Mouse (Mus musculus): ENCODE measurements around the gene Olfr1062. TPM values are rescaled to one million over a fixed set of nuclear protein-coding genes. Genes with fewer than 3 reads are reported as not detected.
A peak's percentile ranks its signal among the peaks of the same experiment; 100 is the strongest.
"Not testable (repeated sequence)": the region's sequence is repeated elsewhere in the genome, so short reads cannot be mapped to it uniquely, and the experiment has no call there.

The Olfr1062 gene
- total and polyA plus RNA-seq, 3 experiments: not detected

DNA sequence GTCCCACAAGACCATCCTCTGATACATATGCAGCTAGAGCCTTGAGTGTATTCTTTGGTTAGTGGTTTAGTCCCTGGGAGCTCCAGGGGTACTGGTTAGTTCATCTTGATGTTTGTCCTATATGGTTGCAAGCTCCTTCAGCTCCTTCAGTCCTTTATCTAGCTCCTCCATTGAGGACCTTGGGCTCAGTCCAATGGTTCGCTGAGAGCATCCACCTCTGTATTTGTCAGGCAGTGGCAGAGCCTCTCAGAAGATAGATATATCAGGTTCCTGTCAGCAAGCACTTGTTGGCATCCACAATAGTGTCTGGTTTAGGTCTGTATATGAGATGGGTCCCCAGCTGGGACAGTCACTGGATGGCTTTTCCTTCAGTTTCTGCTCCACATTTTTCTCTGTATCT lies 33.9 kb upstream of the Olfr1062 start:
- DNase-seq (ENCODE audit: low read depth, low spot score): peak; percentile 68
- Histone ChIP-seq H3K79me2 (ENCODE audit: control insufficient read depth, insufficient read depth, low read length, poor library complexity) (no peaks in the 10 kb centered on the region), H3K4me1 (ENCODE audit: control insufficient read depth in 1 of 2, insufficient read depth in 2 of 2, low read length in 2 of 2) (no peaks in the 10 kb centered on the region), H3K27me3 (ENCODE audit: control insufficient read depth in 1 of 2, insufficient read depth in 2 of 2, low read length in 2 of 2) (no peaks in the 10 kb centered on the region), H3K4me3 (ENCODE audit: control insufficient read depth in 1 of 2, insufficient read depth in 1 of 2, low read depth in 2 of 2, low read length in 2 of 2) (no peak overlapping the region), H3K36me3 (ENCODE audit: control insufficient read depth in 1 of 2, insufficient read depth in 2 of 2, low read length in 2 of 2) (no peaks in the 10 kb centered on the region), H3K27ac (ENCODE audit: control insufficient read depth, low read depth, low read length) (no peak overlapping the region), H3K9me3 (replicated peaks; ENCODE audit: insufficient read depth, low read length) (no peaks in the 10 kb centered on the region), H3K9ac (ENCODE audit: control insufficient read depth, low read depth, low read length, poor library complexity, severe bottlenecking) (no peak overlapping the region)
- TF ChIP-seq EP300 (IDR thresholded peaks at IDR 0.05; ENCODE audit: low read depth in 1 of 2, low read length in 2 of 2) (peak; percentile 57 to 58), POLR2AphosphoS2 (IDR thresholded peaks at IDR 0.05; ENCODE audit: low read length) (no peak), HCFC1 (IDR thresholded peaks at IDR 0.05; ENCODE audit: low read depth, low read length) (no peak), SMC3 (IDR thresholded peaks at IDR 0.05; ENCODE audit: low read depth, low read length) (no peak), ZKSCAN1 (IDR thresholded peaks at IDR 0.05; ENCODE audit: low read depth, low read length) (no peak), GATA1 (IDR thresholded peaks at IDR 0.05; ENCODE audit: low read depth, low read length) (no peak), ZC3H11A (IDR thresholded peaks at IDR 0.05; ENCODE audit: low read depth, low read length) (no peak), NRF1 (IDR thresholded peaks at IDR 0.05; ENCODE audit: insufficient read depth, low read depth, low read length, poor library complexity, severe bottlenecking) (no peak), ZNF384 (IDR thresholded peaks at IDR 0.05; ENCODE audit: low read depth, low read length) (no peak), BHLHE40 (IDR thresholded peaks at IDR 0.05; ENCODE audit: borderline replicate concordance, low read depth, low read length) (no peak), TCF12 (IDR thresholded peaks at IDR 0.05; ENCODE audit: low read depth, low read length) (peak; percentile 44; the same call in 1 of the 2 replicates)

DNA sequence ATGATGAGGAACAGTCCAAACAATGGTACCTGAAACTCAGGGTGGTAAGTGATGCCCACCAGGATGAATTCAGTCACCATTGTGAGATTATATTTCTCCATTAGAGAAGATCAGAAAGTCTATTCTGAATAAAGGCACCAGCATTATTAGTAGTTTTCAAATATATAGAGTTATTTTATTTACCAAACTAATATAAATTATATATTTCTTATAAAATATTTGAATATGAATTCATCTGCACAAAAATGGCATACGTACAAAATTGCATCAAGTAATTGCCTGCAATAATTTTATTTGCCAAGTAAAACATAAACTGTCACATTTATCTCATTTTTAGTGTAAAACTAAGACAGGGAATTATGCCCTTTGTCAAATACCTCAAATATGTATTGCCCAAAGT lies 29.6 kb upstream of the Olfr1062 start, which contains the start of gene Olfr1066:
Gene Olfr1066 (minus strand): TSS at position 101 of the 400 bp plus-strand sequence.
- no peak for DNase-seq (ENCODE audit: low read depth, low spot score)
- no peaks in the 10 kb centered on the region for H3K27me3 ChIP-seq (ENCODE audit: control insufficient read depth in 1 of 2, insufficient read depth in 2 of 2, low read length in 2 of 2)
- TF ChIP-seq RCOR1 (IDR thresholded peaks at IDR 0.05; ENCODE audit: low read depth, low read length) (no peak), MAX (IDR thresholded peaks at IDR 0.05; ENCODE audit: low read length) (no peak), E2F4 (IDR thresholded peaks at IDR 0.05; ENCODE audit: borderline replicate concordance, low read depth, low read length) (no peak), ETS1 (IDR thresholded peaks at IDR 0.05; ENCODE audit: low read depth, low read length) (no peak), TCF12 (IDR thresholded peaks at IDR 0.05; ENCODE audit: low read depth, low read length) (no peak), SMC3 (IDR thresholded peaks at IDR 0.05; ENCODE audit: low read depth, low read length) (no peak), USF1 (IDR thresholded peaks at IDR 0.05; ENCODE audit: low read depth, low read length) (no peak), UBTF (IDR thresholded peaks at IDR 0.05; ENCODE audit: borderline replicate concordance, insufficient read depth, low read depth, low read length) (no peak), GATA1 (IDR thresholded peaks at IDR 0.05; ENCODE audit: low read depth, low read length) (no peak)
- H3K4me1 ChIP-seq (ENCODE audit: control insufficient read depth in 1 of 2, insufficient read depth in 2 of 2, low read length in 2 of 2): no peaks in the 10 kb centered on the region
- H3K79me2 ChIP-seq (ENCODE audit: control insufficient read depth, insufficient read depth, low read length, poor library complexity): no peaks in the 10 kb centered on the region
- H3K9ac ChIP-seq (ENCODE audit: control insufficient read depth, low read depth, low read length, poor library complexity, severe bottlenecking): no peak within 1 kb of the TSS
- H3K9me3 ChIP-seq (replicated peaks; ENCODE audit: insufficient read depth, low read length): no peaks in the 10 kb centered on the region
- H3K4me3 ChIP-seq (ENCODE audit: control insufficient read depth in 1 of 2, insufficient read depth in 1 of 2, low read depth in 2 of 2, low read length in 2 of 2): no peak within 1 kb of the TSS
- no peaks in the 10 kb centered on the region for H3K36me3 ChIP-seq (ENCODE audit: control insufficient read depth in 1 of 2, insufficient read depth in 2 of 2, low read length in 2 of 2)
- no peak within 1 kb of the TSS for H3K27ac ChIP-seq (ENCODE audit: control insufficient read depth, low read depth, low read length)

DNA sequence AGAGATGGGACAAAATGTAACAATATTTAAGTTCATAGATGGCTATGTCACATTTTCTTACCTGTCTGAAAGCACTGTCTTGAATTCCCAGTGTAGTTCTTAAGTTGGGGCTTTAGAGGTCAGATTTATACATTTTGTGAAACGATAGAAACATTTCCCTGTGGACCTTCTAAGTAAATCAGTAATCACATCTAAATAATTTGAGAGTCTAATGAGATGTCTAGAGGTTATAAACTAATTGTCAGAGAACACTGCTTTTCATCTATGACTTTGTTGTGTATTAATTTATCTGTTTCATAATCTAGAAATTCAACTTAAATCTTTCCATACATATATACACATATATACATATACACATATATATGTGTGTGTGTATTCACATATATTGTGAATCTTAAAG lies 23.9 kb upstream of the Olfr1062 start, which contains the start of gene Olfr1065:
Gene Olfr1065 (minus strand): TSS at position 101 of the 400 bp plus-strand sequence.
- H3K27ac ChIP-seq (ENCODE audit: control insufficient read depth, low read depth, low read length); H3K36me3 ChIP-seq (ENCODE audit: control insufficient read depth in 1 of 2, insufficient read depth in 2 of 2, low read length in 2 of 2); H3K27me3 ChIP-seq (ENCODE audit: control insufficient read depth in 1 of 2, insufficient read depth in 2 of 2, low read length in 2 of 2); H3K9ac ChIP-seq (ENCODE audit: control insufficient read depth, low read depth, low read length, poor library complexity, severe bottlenecking); DNase-seq (ENCODE audit: low read depth, low spot score); H3K4me3 ChIP-seq (ENCODE audit: control insufficient read depth in 1 of 2, insufficient read depth in 1 of 2, low read depth in 2 of 2, low read length in 2 of 2); H3K79me2 ChIP-seq (ENCODE audit: control insufficient read depth, insufficient read depth, low read length, poor library complexity); H3K9me3 ChIP-seq (replicated peaks; ENCODE audit: insufficient read depth, low read length); H3K4me1 ChIP-seq (ENCODE audit: control insufficient read depth in 1 of 2, insufficient read depth in 2 of 2, low read length in 2 of 2): not testable (repeated sequence)

DNA sequence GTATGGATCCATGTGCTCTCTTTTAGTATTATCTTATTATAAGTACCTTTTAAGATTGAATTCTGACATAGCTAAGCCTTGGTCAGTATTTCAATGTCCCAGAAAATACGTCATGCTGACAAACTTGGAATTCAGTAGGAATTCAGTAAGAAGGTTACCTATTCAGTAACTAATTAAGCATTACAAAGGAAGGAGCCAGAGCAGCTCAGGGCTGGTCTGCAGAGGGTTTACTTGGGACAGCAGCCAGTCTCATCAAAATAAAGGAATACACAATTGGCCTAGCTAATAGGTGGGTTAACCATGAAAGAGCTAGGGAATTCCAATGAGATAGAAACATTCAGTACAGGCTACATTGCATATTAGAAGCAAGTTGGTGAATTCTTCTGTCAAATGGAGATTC lies 15.6 kb upstream of the Olfr1062 start:
- H3K27ac ChIP-seq (ENCODE audit: control insufficient read depth, low read depth, low read length); H3K9ac ChIP-seq (ENCODE audit: control insufficient read depth, low read depth, low read length, poor library complexity, severe bottlenecking); H3K36me3 ChIP-seq (ENCODE audit: control insufficient read depth in 1 of 2, insufficient read depth in 2 of 2, low read length in 2 of 2); H3K4me3 ChIP-seq (ENCODE audit: control insufficient read depth in 1 of 2, insufficient read depth in 1 of 2, low read depth in 2 of 2, low read length in 2 of 2); H3K79me2 ChIP-seq (ENCODE audit: control insufficient read depth, insufficient read depth, low read length, poor library complexity); H3K4me1 ChIP-seq (ENCODE audit: control insufficient read depth in 1 of 2, insufficient read depth in 2 of 2, low read length in 2 of 2); DNase-seq (ENCODE audit: low read depth, low spot score); H3K27me3 ChIP-seq (ENCODE audit: control insufficient read depth in 1 of 2, insufficient read depth in 2 of 2, low read length in 2 of 2); H3K9me3 ChIP-seq (replicated peaks; ENCODE audit: insufficient read depth, low read length): not testable (repeated sequence)

All from MEL (cell line).